Mouse (Mus musculus) heart, embryonic 13.5 days (tissue): ENCODE data around the gene Cfap73. TPM values are rescaled to one million over a fixed set of nuclear protein-coding genes. Genes with fewer than 3 reads are reported as not detected.
A peak's percentile ranks its signal among the peaks of the same experiment; 100 is the strongest.

Experiments used
- ATAC-seq: fragments of 200-750 bp; cut with Nextera tagmentation; 2 replicates; pipeline ENCODE4 v1.8.0; 2017; ENCODE audit warnings: moderate TSS enrichment; ENCODE audit not compliant: insufficient number of reproducible peaks, low FRiP score, low TSS enrichment; ENCODE audit errors: extremely low read depth
- H3K27ac ChIP-seq: fragments of 300-500 bp; sonication (generic); replicated peaks from 2 replicates; pipeline ENCODE4 v1.5.1; 2015; ENCODE audit warnings: moderate library complexity, mild to moderate bottlenecking, inconsistent platforms
- H3K27me3 ChIP-seq: fragments of 300-500 bp; sonication (generic); replicated peaks from 2 replicates; pipeline ENCODE4 v1.6.1; 2015; ENCODE audit warnings: mild to moderate bottlenecking, inconsistent platforms
- H3K36me3 ChIP-seq: fragments of 300-500 bp; sonication (generic); 2 replicates; pipeline ENCODE4 v1.6.1; 2015; ENCODE audit warnings: mild to moderate bottlenecking, inconsistent platforms
- H3K4me1 ChIP-seq: fragments of 300-500 bp; sonication (generic); 2 replicates; pipeline ENCODE4 v1.6.1; 2015; ENCODE audit warnings: inconsistent platforms
- H3K4me2 ChIP-seq: fragments of 300-500 bp; sonication (generic); 2 replicates; pipeline ENCODE4 v1.6.1; 2015; ENCODE audit warnings: inconsistent platforms, mild to moderate bottlenecking, moderate library complexity
- H3K4me3 ChIP-seq: fragments of 300-500 bp; sonication (generic); 2 replicates; pipeline ENCODE4 v1.5.1; 2015; ENCODE audit warnings: moderate library complexity, mild to moderate bottlenecking, inconsistent platforms
- H3K9ac ChIP-seq: fragments of 300-500 bp; sonication (generic); 2 replicates; pipeline ENCODE4 v1.6.1; 2015; ENCODE audit warnings: inconsistent platforms, mild to moderate bottlenecking, moderate library complexity
- H3K9me3 ChIP-seq: fragments of 300-500 bp; sonication (generic); 2 replicates; pipeline ENCODE4 v1.6.1; 2016; ENCODE audit warnings: inconsistent platforms
- WGBS: fragments of 180-500 bp; shearing (Covaris S2); methylation state at CpG from one replicate; pipeline ENCODE4 v1.1.7; 2015; ENCODE audit warnings: mixed read lengths; 5-methylcytosine and 5-hydroxymethylcytosine counted together
- polyA plus RNA-seq: library from polyadenylated mRNA; unstranded; fragments of >200 nt; fragmentation: Nextera tagmentation; extraction: Ambion mirVana; gene quantifications from 2 replicates; pipeline ENCODE4 v1.2.1, GENCODE M21; 2015

The Cfap73 gene
- polyA plus RNA-seq, 1 experiment from 2014 or later: not detected

GRCm38 (mm10) chr5:120647361-120647760 is 13.3 kb upstream of the Cfap73 start:
- ATAC-seq: no peak
- H3K27ac ChIP-seq: no peak overlapping the region
- H3K27me3 ChIP-seq: peaks cover 64% of the 10 kb centered on the region
- no peaks in the 10 kb centered on the region for H3K9me3 ChIP-seq
- H3K9ac ChIP-seq: no peak overlapping the region
- WGBS: 61% methylated on average over 4 of the region's 4 CpGs
- H3K4me2 ChIP-seq: no peak overlapping the region
- H3K36me3 ChIP-seq: no peaks in the 10 kb centered on the region
- H3K4me1 ChIP-seq: peaks cover 32% of the 10 kb centered on the region
- H3K4me3 ChIP-seq: no peak overlapping the region

GRCm38 (mm10) chr5:120645851-120646250 is 11.8 kb upstream of the Cfap73 start:
- no peak for ATAC-seq
- Histone ChIP-seq H3K27ac (no peak overlapping the region), H3K9ac (no peak overlapping the region), H3K4me1 (peaks cover 32% of the 10 kb centered on the region), H3K27me3 (peaks cover 49% of the 10 kb centered on the region), H3K9me3 (no peaks in the 10 kb centered on the region), H3K4me3 (no peak overlapping the region), H3K4me2 (no peak overlapping the region), H3K36me3 (no peaks in the 10 kb centered on the region)
- WGBS: 47% methylated on average over 6 of the region's 6 CpGs

- Histone ChIP-seq H3K9ac (no peak overlapping the region), H3K4me1 (peaks cover 27% of the 10 kb centered on the region), H3K4me3 (no peak overlapping the region), H3K9me3 (no peaks in the 10 kb centered on the region), H3K4me2 (no peak overlapping the region), H3K27ac (no peak overlapping the region), H3K36me3 (no peaks in the 10 kb centered on the region), H3K27me3 (peaks cover 32% of the 10 kb centered on the region)
- WGBS: 57% methylated on average over 3 of the region's 3 CpGs
- no peak for ATAC-seq
These were observed 10.2 kb upstream of the Cfap73 start for GRCm38 (mm10) chr5:120644227-120644626.

GRCm38 (mm10) chr5:120643365-120644085 is 9.5 kb upstream of the Cfap73 start:
- H3K4me1 ChIP-seq: peaks cover 20% of the 10 kb centered on the region
- no peak overlapping the region for H3K27ac ChIP-seq
- WGBS: 55% methylated on average over 14 of the region's 14 CpGs
- no peak for ATAC-seq
- H3K27me3 ChIP-seq: peaks cover 25% of the 10 kb centered on the region
- no peaks in the 10 kb centered on the region for H3K36me3 ChIP-seq
- H3K4me3 ChIP-seq: no peak overlapping the region
- H3K4me2 ChIP-seq: no peak overlapping the region
- H3K9me3 ChIP-seq: no peaks in the 10 kb centered on the region
- H3K9ac ChIP-seq: no peak overlapping the region

GRCm38 (mm10) chr5:120640094-120640493 is 6.1 kb upstream of the Cfap73 start:
- Histone ChIP-seq H3K36me3 (no peaks in the 10 kb centered on the region), H3K27me3 (no peaks in the 10 kb centered on the region), H3K4me2 (no peak overlapping the region), H3K9ac (no peak overlapping the region), H3K9me3 (no peaks in the 10 kb centered on the region), H3K4me1 (peaks cover 10% of the 10 kb centered on the region), H3K4me3 (no peak overlapping the region), H3K27ac (no peak overlapping the region)
- no peak for ATAC-seq
- WGBS: 82% methylated on average over 7 of the region's 7 CpGs

GRCm38 (mm10) chr5:120635633-120636032 is 1.6 kb upstream of the Cfap73 start:
- H3K27ac ChIP-seq: no peak overlapping the region
- peaks cover 8% of the 10 kb centered on the region for H3K27me3 ChIP-seq
- no peak overlapping the region for H3K4me3 ChIP-seq
- WGBS: 75% methylated on average over 5 of the region's 5 CpGs
- H3K36me3 ChIP-seq: no peaks in the 10 kb centered on the region
- no peak for ATAC-seq
- H3K4me1 ChIP-seq: peaks cover 13% of the 10 kb centered on the region; the same call in 1 of the 2 replicates
- no peak overlapping the region for H3K4me2 ChIP-seq
- H3K9ac ChIP-seq: no peak overlapping the region
- H3K9me3 ChIP-seq: no peaks in the 10 kb centered on the region; the same call in 1 of the 2 replicates

- no peaks in the 10 kb centered on the region; the same call in 1 of the 2 replicates for H3K9me3 ChIP-seq
- H3K27ac ChIP-seq: no peak overlapping the region
- no peak overlapping the region for H3K9ac ChIP-seq
- no peaks in the 10 kb centered on the region for H3K36me3 ChIP-seq
- WGBS: 44% methylated on average over 5 of the region's 5 CpGs
- peaks cover 13% of the 10 kb centered on the region; the same call in 1 of the 2 replicates for H3K4me1 ChIP-seq
- H3K27me3 ChIP-seq: peaks cover 16% of the 10 kb centered on the region
- no peak overlapping the region for H3K4me3 ChIP-seq
- H3K4me2 ChIP-seq: no peak overlapping the region
- ATAC-seq: no peak
These were observed 825 bp upstream of the Cfap73 start for GRCm38 (mm10) chr5:120634860-120635259.

GRCm38 (mm10) chr5:120631892-120632291 is 2.1 kb downstream of the Cfap73 start:
- H3K4me2 ChIP-seq: no peak overlapping the region
- no peak overlapping the region for H3K9ac ChIP-seq
- H3K9me3 ChIP-seq: no peaks in the 10 kb centered on the region; the same call in 1 of the 2 replicates
- peaks cover 23% of the 10 kb centered on the region for H3K4me1 ChIP-seq
- H3K27me3 ChIP-seq: peaks cover 19% of the 10 kb centered on the region
- no peak overlapping the region for H3K27ac ChIP-seq
- H3K4me3 ChIP-seq: no peak overlapping the region
- ATAC-seq: no peak
- 77% methylated on average over 5 of the region's 5 CpGs for WGBS
- peaks cover 19% of the 10 kb centered on the region for H3K36me3 ChIP-seq

- H3K4me3 ChIP-seq: peak overlapping the region; percentile 43
- no peaks in the 10 kb centered on the region; the same call in 1 of the 2 replicates for H3K9me3 ChIP-seq
- ATAC-seq: no peak
- H3K4me1 ChIP-seq: peaks cover 23% of the 10 kb centered on the region
- peaks cover 26% of the 10 kb centered on the region for H3K36me3 ChIP-seq
- H3K9ac ChIP-seq: peak overlapping the region; percentile 67
- no peak overlapping the region for H3K27ac ChIP-seq
- peaks cover 19% of the 10 kb centered on the region for H3K27me3 ChIP-seq
- peak overlapping the region; percentile 73 for H3K4me2 ChIP-seq
- WGBS: 5% methylated on average over 29 of the region's 29 CpGs
These were observed 2.9 kb downstream of the Cfap73 start for GRCm38 (mm10) chr5:120631128-120631527.

GRCm38 (mm10) chr5:120628624-120629023 is 5.4 kb downstream of the Cfap73 start:
- Histone ChIP-seq H3K9me3 (no peaks in the 10 kb centered on the region; the same call in 1 of the 2 replicates), H3K4me3 (no peak overlapping the region), H3K4me1 (peaks cover 18% of the 10 kb centered on the region), H3K36me3 (peaks cover 51% of the 10 kb centered on the region), H3K27me3 (peaks cover 16% of the 10 kb centered on the region), H3K9ac (no peak overlapping the region), H3K27ac (no peak overlapping the region), H3K4me2 (no peak overlapping the region)
- 43% methylated on average over 7 of the region's 7 CpGs for WGBS
- no peak for ATAC-seq

GRCm38 (mm10) chr5:120627515-120628300 is 6.3 kb downstream of the Cfap73 start:
- Histone ChIP-seq H3K9me3 (no peaks in the 10 kb centered on the region; the same call in 1 of the 2 replicates), H3K4me3 (no peak overlapping the region), H3K4me2 (no peak overlapping the region), H3K9ac (no peak overlapping the region), H3K36me3 (peaks cover 61% of the 10 kb centered on the region), H3K27me3 (peaks cover 12% of the 10 kb centered on the region), H3K27ac (no peak overlapping the region), H3K4me1 (peaks cover 18% of the 10 kb centered on the region)
- WGBS: 88% methylated on average over 15 of the region's 15 CpGs
- ATAC-seq: no peak
